Mouse (Mus musculus): Measurements from ENCODE around the gene Dst. TPM values are rescaled to one million over a fixed set of nuclear protein-coding genes. Genes with fewer than 3 reads are reported as not detected.
A peak's percentile ranks its signal among the peaks of the same experiment; 100 is the strongest.

Dst gene
- polyA plus RNA-seq, 1 experiment: 55.8 TPM

DNA sequence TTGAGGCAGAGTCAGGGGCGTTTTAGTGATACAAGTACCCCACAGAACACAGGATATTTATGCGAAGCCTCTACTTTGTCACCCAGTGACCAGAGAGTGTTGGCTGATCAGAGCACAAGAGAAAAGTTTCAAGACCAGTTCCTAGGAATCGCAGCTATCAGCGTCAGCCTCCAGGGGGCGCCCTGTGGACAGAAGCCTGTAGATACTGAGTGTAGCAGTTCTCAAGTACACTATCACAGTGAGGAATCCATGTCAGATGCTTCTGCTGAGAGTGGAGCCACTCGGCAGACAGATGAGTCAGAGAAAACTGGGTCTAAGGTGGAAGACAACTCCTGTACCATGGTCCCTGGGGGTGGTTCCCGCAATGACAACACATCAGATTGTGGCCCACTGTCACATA is 281.9 kb downstream of the Dst start:
- H3K27me3 ChIP-seq (replicated peaks; ENCODE audit: control insufficient read depth, insufficient read depth, low read length): no peaks in the 10 kb centered on the region
- H3K4me1 ChIP-seq (ENCODE audit: control insufficient read depth, insufficient read depth, low read length): no peaks in the 10 kb centered on the region
- DNase-seq: peak; percentile 32
- TF ChIP-seq CTCF (conservative IDR thresholded peaks at IDR 0.05; ENCODE audit: insufficient read depth, insufficient read length, low read depth, low read length): peak; percentile 53; the same call in 1 of the 2 replicates
- no peak for TF ChIP-seq POLR2A (IDR thresholded peaks at IDR 0.05; ENCODE audit: low read depth, low read length)
- WGBS: 73% methylated on average over 7 of the region's 7 CpGs
- no peak overlapping the region for H3K4me3 ChIP-seq (ENCODE audit: insufficient read depth, low read depth, low read length)
- H3K27ac ChIP-seq (ENCODE audit: insufficient read depth, low read depth, low read length): no peak overlapping the region
- H3K36me3 ChIP-seq (ENCODE audit: control insufficient read depth, insufficient read depth, low read length): peaks cover 2% of the 10 kb centered on the region

DNA sequence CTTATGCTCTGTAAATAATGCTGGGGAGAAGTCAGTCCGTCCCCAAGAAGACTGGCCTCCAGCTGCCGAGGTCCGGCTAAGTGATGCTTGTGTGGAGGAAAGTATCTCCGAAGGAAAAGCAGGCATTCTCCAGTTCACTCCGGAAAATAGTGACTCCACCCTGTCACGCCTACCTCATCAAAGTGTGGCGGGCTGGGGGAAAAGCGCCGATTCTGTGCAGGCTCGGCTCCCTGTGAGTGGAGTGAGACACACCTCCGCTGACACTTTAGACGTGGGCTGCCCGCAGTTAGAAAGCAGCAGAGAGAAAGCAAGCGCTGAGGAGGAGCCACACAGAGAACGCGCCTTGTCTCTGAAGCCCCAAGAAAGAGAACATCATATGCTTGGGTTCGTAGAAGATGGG is 284.1 kb downstream of the Dst start:
- H3K27ac ChIP-seq (ENCODE audit: insufficient read depth, low read depth, low read length): no peak overlapping the region
- no peak for DNase-seq
- peaks cover 4% of the 10 kb centered on the region for H3K36me3 ChIP-seq (ENCODE audit: control insufficient read depth, insufficient read depth, low read length)
- 80% methylated on average over 17 of the region's 17 CpGs for WGBS
- H3K27me3 ChIP-seq (replicated peaks; ENCODE audit: control insufficient read depth, insufficient read depth, low read length): no peaks in the 10 kb centered on the region
- TF ChIP-seq POLR2A (IDR thresholded peaks at IDR 0.05; ENCODE audit: low read depth, low read length) (no peak), CTCF (conservative IDR thresholded peaks at IDR 0.05; ENCODE audit: insufficient read depth, insufficient read length, low read depth, low read length) (no peak)
- H3K4me1 ChIP-seq (ENCODE audit: control insufficient read depth, insufficient read depth, low read length): no peaks in the 10 kb centered on the region
- no peak overlapping the region for H3K4me3 ChIP-seq (ENCODE audit: insufficient read depth, low read depth, low read length)

DNA sequence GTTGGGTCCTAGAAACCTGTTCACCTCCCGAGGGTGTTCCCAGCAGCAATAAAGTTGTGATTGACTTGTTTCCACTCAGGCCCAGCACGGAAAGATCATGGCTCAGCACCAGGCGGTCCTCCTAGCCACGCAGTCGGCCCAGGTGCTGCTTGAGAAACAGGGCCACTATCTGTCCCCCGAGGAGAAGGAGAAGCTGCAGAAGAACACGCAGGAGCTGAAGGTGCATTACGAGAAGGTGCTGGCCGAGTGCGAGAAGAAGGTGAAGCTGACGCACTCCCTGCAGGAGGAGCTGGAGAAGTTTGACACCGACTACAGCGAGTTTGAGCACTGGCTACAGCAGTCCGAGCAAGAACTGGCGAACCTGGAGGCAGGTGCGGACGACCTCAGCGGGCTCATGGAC is 292.8 kb downstream of the Dst start:
- no peaks in the 10 kb centered on the region for H3K27me3 ChIP-seq (replicated peaks; ENCODE audit: control insufficient read depth, insufficient read depth, low read length)
- no peaks in the 10 kb centered on the region; the same call in none of the 2 replicates for H3K36me3 ChIP-seq (ENCODE audit: control insufficient read depth, insufficient read depth, low read length)
- TF ChIP-seq POLR2A (IDR thresholded peaks at IDR 0.05; ENCODE audit: low read depth, low read length): no peak
- TF ChIP-seq CTCF (conservative IDR thresholded peaks at IDR 0.05; ENCODE audit: insufficient read depth, insufficient read length, low read depth, low read length): no peak
- H3K4me3 ChIP-seq (ENCODE audit: insufficient read depth, low read depth, low read length): no peak overlapping the region
- no peaks in the 10 kb centered on the region for H3K4me1 ChIP-seq (ENCODE audit: control insufficient read depth, insufficient read depth, low read length)
- DNase-seq: no peak
- no peak overlapping the region for H3K27ac ChIP-seq (ENCODE audit: insufficient read depth, low read depth, low read length)
- 87% methylated on average over 18 of the region's 18 CpGs for WGBS

DNA sequence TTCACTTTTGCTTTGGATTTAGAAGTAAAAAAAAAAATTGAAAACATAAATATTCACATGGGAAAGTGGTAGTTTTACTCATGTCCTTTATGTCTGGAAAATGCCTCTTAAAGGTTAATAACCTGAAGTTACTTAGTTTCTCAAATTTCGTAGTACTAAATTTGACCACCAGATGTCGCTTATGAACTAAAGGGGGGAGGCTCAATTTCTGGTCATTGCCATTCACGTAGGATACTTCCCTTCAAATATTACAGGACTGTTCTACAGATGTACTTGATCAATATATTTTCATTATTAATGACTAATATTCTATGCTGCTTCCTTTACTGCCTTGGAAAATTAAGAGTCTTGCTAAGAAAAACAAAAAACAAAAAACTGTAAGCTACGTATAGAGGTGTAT is 293.5 kb downstream of the Dst start:
- no peaks in the 10 kb centered on the region for H3K4me1 ChIP-seq (ENCODE audit: control insufficient read depth, insufficient read depth, low read length)
- peak; percentile 23 for DNase-seq
- TF ChIP-seq CTCF (conservative IDR thresholded peaks at IDR 0.05; ENCODE audit: insufficient read depth, insufficient read length, low read depth, low read length): no peak
- TF ChIP-seq POLR2A (IDR thresholded peaks at IDR 0.05; ENCODE audit: low read depth, low read length): no peak
- no peak overlapping the region for H3K4me3 ChIP-seq (ENCODE audit: insufficient read depth, low read depth, low read length)
- 29% methylated on average over 4 of the region's 4 CpGs for WGBS
- H3K27me3 ChIP-seq (replicated peaks; ENCODE audit: control insufficient read depth, insufficient read depth, low read length): no peaks in the 10 kb centered on the region
- no peaks in the 10 kb centered on the region; the same call in none of the 2 replicates for H3K36me3 ChIP-seq (ENCODE audit: control insufficient read depth, insufficient read depth, low read length)
- no peak overlapping the region for H3K27ac ChIP-seq (ENCODE audit: insufficient read depth, low read depth, low read length)

DNA sequence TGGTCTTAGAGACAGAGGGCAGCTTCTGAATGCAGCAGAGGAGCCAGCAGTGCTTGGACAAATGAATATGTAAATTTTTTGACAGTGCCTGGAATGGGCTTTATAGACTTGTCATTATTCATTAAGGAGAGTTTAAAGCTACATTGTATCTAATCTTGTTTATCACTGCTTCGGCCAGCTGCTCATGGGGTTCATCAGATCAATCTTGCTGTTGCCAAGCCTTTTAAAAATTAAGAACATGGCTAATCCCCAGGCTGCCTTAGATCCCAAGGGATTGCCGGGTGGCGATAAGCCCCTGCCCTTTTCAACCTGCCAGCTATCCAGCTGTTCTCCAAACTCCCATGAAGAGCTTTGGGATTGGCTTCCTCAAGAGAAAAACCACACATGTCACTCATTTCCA is 303.7 kb downstream of the Dst start:
- H3K4me1 ChIP-seq (ENCODE audit: control insufficient read depth, insufficient read depth, low read length): no peaks in the 10 kb centered on the region
- H3K36me3 ChIP-seq (ENCODE audit: control insufficient read depth, insufficient read depth, low read length): peaks cover 15% of the 10 kb centered on the region
- H3K27me3 ChIP-seq (replicated peaks; ENCODE audit: control insufficient read depth, insufficient read depth, low read length): no peaks in the 10 kb centered on the region
- 87% methylated on average over 3 of the region's 3 CpGs for WGBS
- H3K27ac ChIP-seq (ENCODE audit: insufficient read depth, low read depth, low read length): no peak overlapping the region
- no peak for DNase-seq
- H3K4me3 ChIP-seq (ENCODE audit: insufficient read depth, low read depth, low read length): no peak overlapping the region
- no peak for TF ChIP-seq POLR2A (IDR thresholded peaks at IDR 0.05; ENCODE audit: low read depth, low read length)
- TF ChIP-seq CTCF (conservative IDR thresholded peaks at IDR 0.05; ENCODE audit: insufficient read depth, insufficient read length, low read depth, low read length): no peak

DNA sequence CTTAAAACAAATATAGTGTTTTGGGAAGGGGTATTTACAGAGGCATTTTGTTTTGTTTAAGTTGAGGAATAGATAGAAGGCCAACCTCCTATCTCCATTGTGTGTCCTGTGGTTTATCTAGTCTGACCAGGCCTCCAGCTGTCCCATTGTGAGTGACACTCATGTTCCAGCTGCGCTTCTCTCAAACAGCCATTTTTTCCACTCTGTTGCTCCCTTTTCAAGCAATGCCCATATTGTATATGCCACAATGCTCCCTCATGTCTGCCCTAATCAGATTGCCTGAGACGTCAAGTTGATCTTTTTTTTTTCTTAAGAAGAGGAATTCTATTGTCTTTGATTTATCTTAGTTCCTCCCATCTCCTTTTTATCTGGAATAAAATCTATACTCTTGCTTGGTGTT is 308.4 kb downstream of the Dst start:
- H3K36me3 ChIP-seq (ENCODE audit: control insufficient read depth, insufficient read depth, low read length): peaks cover 8% of the 10 kb centered on the region; the same call in 1 of the 2 replicates
- WGBS: 78% methylated on average over 2 of the region's 2 CpGs
- no peak for TF ChIP-seq CTCF (conservative IDR thresholded peaks at IDR 0.05; ENCODE audit: insufficient read depth, insufficient read length, low read depth, low read length)
- H3K4me1 ChIP-seq (ENCODE audit: control insufficient read depth, insufficient read depth, low read length): no peaks in the 10 kb centered on the region
- no peak overlapping the region for H3K27ac ChIP-seq (ENCODE audit: insufficient read depth, low read depth, low read length)
- no peak for DNase-seq
- no peaks in the 10 kb centered on the region for H3K27me3 ChIP-seq (replicated peaks; ENCODE audit: control insufficient read depth, insufficient read depth, low read length)
- H3K4me3 ChIP-seq (ENCODE audit: insufficient read depth, low read depth, low read length): no peak overlapping the region

DNA sequence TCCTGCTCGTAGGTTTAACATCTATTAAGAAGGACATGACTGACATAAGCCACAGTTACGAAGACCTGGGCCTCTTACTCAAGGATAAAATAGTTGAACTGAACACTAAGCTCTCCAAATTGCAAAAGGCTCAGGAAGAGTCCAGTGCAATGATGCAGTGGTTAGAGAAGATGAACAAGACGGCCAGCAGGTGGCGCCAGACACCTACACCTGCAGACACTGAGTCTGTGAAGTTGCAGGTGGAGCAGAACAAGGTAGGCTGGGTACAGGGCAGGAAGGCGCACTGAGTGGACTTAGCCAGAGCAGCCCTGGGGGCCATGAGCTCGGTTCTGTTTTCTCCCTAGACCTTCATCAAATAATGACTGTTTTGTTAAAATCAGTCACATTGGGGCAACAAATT is 310.3 kb downstream of the Dst start:
- Histone ChIP-seq H3K27me3 (replicated peaks; ENCODE audit: control insufficient read depth, insufficient read depth, low read length) (no peaks in the 10 kb centered on the region), H3K4me3 (ENCODE audit: insufficient read depth, low read depth, low read length) (no peak overlapping the region), H3K27ac (ENCODE audit: insufficient read depth, low read depth, low read length) (no peak overlapping the region), H3K36me3 (ENCODE audit: control insufficient read depth, insufficient read depth, low read length) (peaks cover 3% of the 10 kb centered on the region; the same call in 1 of the 2 replicates), H3K4me1 (ENCODE audit: control insufficient read depth, insufficient read depth, low read length) (no peaks in the 10 kb centered on the region)
- TF ChIP-seq CTCF (conservative IDR thresholded peaks at IDR 0.05; ENCODE audit: insufficient read depth, insufficient read length, low read depth, low read length) (peak; percentile 97), POLR2A (IDR thresholded peaks at IDR 0.05; ENCODE audit: low read depth, low read length) (no peak)
- peak; percentile 80 for DNase-seq
- 27% methylated on average over 6 of the region's 6 CpGs for WGBS

DNA sequence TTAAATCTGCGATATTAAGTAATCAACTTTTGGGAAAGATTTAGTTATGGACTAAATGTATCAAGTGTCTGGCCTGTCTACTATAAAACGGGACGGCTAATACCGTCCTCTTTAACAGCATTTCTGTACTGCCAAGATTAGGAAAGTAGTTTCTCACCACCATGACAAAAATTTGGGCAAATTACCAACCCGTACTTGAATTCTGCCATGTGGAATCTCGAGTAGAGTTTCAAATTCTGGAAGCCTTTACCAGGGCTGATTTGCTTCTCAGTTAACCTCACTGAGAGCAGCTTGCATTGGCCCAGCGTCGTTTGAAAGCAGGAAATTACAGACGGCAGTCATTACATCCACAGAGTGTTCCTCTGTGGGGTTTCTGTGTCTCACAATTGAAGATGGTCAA is 310.8 kb downstream of the Dst start:
- no peaks in the 10 kb centered on the region for H3K4me1 ChIP-seq (ENCODE audit: control insufficient read depth, insufficient read depth, low read length)
- H3K27ac ChIP-seq (ENCODE audit: insufficient read depth, low read depth, low read length): no peak overlapping the region
- peaks cover 3% of the 10 kb centered on the region; the same call in 1 of the 2 replicates for H3K36me3 ChIP-seq (ENCODE audit: control insufficient read depth, insufficient read depth, low read length)
- no peak for DNase-seq
- H3K27me3 ChIP-seq (replicated peaks; ENCODE audit: control insufficient read depth, insufficient read depth, low read length): no peaks in the 10 kb centered on the region
- 85% methylated on average over 9 of the region's 9 CpGs for WGBS
- no peak for TF ChIP-seq CTCF (conservative IDR thresholded peaks at IDR 0.05; ENCODE audit: insufficient read depth, insufficient read length, low read depth, low read length)
- TF ChIP-seq POLR2A (IDR thresholded peaks at IDR 0.05; ENCODE audit: low read depth, low read length): no peak
- H3K4me3 ChIP-seq (ENCODE audit: insufficient read depth, low read depth, low read length): no peak overlapping the region

Measured in kidney, adult 2 months (tissue).